Mouse (Mus musculus): Measurements from ENCODE around the gene Ttc30a1. TPM values are rescaled to one million over a fixed set of nuclear protein-coding genes. Genes with fewer than 3 reads are reported as not detected.
"Not testable (repeated sequence)": the region's sequence is repeated elsewhere in the genome, so short reads cannot be mapped to it uniquely, and the experiment has no call there.

Gene Ttc30a1
- total RNA-seq, 4 experiments from 2014 or later = 3.2 to 4.4 (median 4.2) TPM

GRCm38 (mm10) chr2:75983091-75983490 is 1.3 kb upstream of the Ttc30a1 start:
- DNase-seq (ENCODE audit: low spot score) = no peak

GRCm38 (mm10) chr2:75982626-75983025 is 859 bp upstream of the Ttc30a1 start:
- DNase-seq (ENCODE audit: low spot score) = no peak

- DNase-seq (ENCODE audit: low spot score) = not testable (repeated sequence)
Observed at GRCm38 (mm10) chr2:75980933-75981439, 781 bp downstream of the Ttc30a1 start.

- peak; percentile 74 for DNase-seq (ENCODE audit: low spot score)
Observed at GRCm38 (mm10) chr2:75977752-75978368, 3.9 kb downstream of the Ttc30a1 start, which contains the start of gene Ttc30a2. Gene Ttc30a2, minus strand, starts transcription at chr2:75978170.

GRCm38 (mm10) chr2:75976070-75976469 is 5.7 kb downstream of the Ttc30a1 start:
- not testable (repeated sequence) for DNase-seq (ENCODE audit: low spot score)

- DNase-seq (ENCODE audit: low spot score) = no peak
Observed at GRCm38 (mm10) chr2:75974131-75974530, 7.6 kb downstream of the Ttc30a1 start.

- peak; percentile 86 for DNase-seq (ENCODE audit: low spot score)
Observed at GRCm38 (mm10) chr2:75964972-75965371, 16.8 kb downstream of the Ttc30a1 start.

GRCm38 (mm10) chr2:75964512-75964911 is 17.3 kb downstream of the Ttc30a1 start:
- peak; percentile 68 for DNase-seq (ENCODE audit: low spot score)

- no peak for DNase-seq (ENCODE audit: low spot score)
Observed at GRCm38 (mm10) chr2:75964051-75964450, 17.7 kb downstream of the Ttc30a1 start.

GRCm38 (mm10) chr2:75963211-75963840 is 18.4 kb downstream of the Ttc30a1 start:
- DNase-seq (ENCODE audit: low spot score) = no peak

- peak; percentile 35 for DNase-seq (ENCODE audit: low spot score)
Observed at GRCm38 (mm10) chr2:75960366-75961330, 21.1 kb downstream of the Ttc30a1 start.

- no peak for DNase-seq (ENCODE audit: low spot score)
Observed at GRCm38 (mm10) chr2:75959850-75960365, 21.9 kb downstream of the Ttc30a1 start.

GRCm38 (mm10) chr2:75959183-75959849 is 22.5 kb downstream of the Ttc30a1 start:
- no peak for DNase-seq (ENCODE audit: low spot score)

- no peak for DNase-seq (ENCODE audit: low spot score)
Observed at GRCm38 (mm10) chr2:75955709-75956108, 26.1 kb downstream of the Ttc30a1 start.

- DNase-seq (ENCODE audit: low spot score) = no peak
Observed at GRCm38 (mm10) chr2:75953320-75953719, 28.4 kb downstream of the Ttc30a1 start.

- no peak for DNase-seq (ENCODE audit: low spot score)
Observed at GRCm38 (mm10) chr2:75950685-75951084, 31.1 kb downstream of the Ttc30a1 start.

- peak; percentile 85 for DNase-seq (ENCODE audit: low spot score)
Observed at GRCm38 (mm10) chr2:75938117-75939063, 43.4 kb downstream of the Ttc30a1 start, which contains the start of gene Ttc30b. Gene Ttc30b, minus strand, starts transcription at chr2:75938585.

- peak; percentile 42 for DNase-seq (ENCODE audit: low spot score)
Observed at GRCm38 (mm10) chr2:75937520-75938116, 44.1 kb downstream of the Ttc30a1 start.

- not testable (repeated sequence) for DNase-seq (ENCODE audit: low spot score)
Observed at GRCm38 (mm10) chr2:75936685-75937084, 45.1 kb downstream of the Ttc30a1 start.
